Mouse (Mus musculus): Measurements from ENCODE around the gene Ccdc159. TPM values are rescaled to one million over a fixed set of nuclear protein-coding genes. Genes with fewer than 3 reads are reported as not detected.
A peak's percentile ranks its signal among the peaks of the same experiment; 100 is the strongest.

Ccdc159 gene
- polyA plus RNA-seq, 1 experiment from 2014 or later: 12.7 TPM

GRCm38 (mm10) chr9:21954635-21955034, 27.4 kb downstream of the Ccdc159 start:
- H3K4me3 ChIP-seq (ENCODE audit: low read depth, low read length): no peak overlapping the region

GRCm38 (mm10) chr9:21955225-21955569, 27.9 kb downstream of the Ccdc159 start:
- no peaks in the 10 kb centered on the region for H3K9me3 ChIP-seq (replicated peaks; ENCODE audit: control insufficient read depth, low read length, poor library complexity, severe bottlenecking)
- H3K36me3 ChIP-seq (ENCODE audit: control insufficient read depth, insufficient read depth, low read length): no peaks in the 10 kb centered on the region
- peaks cover 12% of the 10 kb centered on the region for H3K27me3 ChIP-seq (ENCODE audit: control insufficient read depth, insufficient read depth, low read depth, low read length)
- peak overlapping the region; percentile 36; the same call in 1 of the 2 replicates for H3K9ac ChIP-seq (ENCODE audit: low read depth, low read length)
- H3K4me1 ChIP-seq (ENCODE audit: control insufficient read depth, insufficient read depth, low read length): peaks cover 23% of the 10 kb centered on the region
- H3K4me3 ChIP-seq (ENCODE audit: low read depth, low read length): peak overlapping the region; percentile 59
- peak; percentile 63 for ATAC-seq
- WGBS: 3% methylated on average over 18 of the region's 18 CpGs
- H3K4me2 ChIP-seq (ENCODE audit: low read length): peak overlapping the region; percentile 71
- H3K27ac ChIP-seq (ENCODE audit: low read length): peak overlapping the region; percentile 89

More at GRCm38 (mm10) chr9:21954635-21955034, 27.4 kb downstream of the Ccdc159 start:
- no peaks in the 10 kb centered on the region for H3K9me3 ChIP-seq (replicated peaks; ENCODE audit: control insufficient read depth, low read length, poor library complexity, severe bottlenecking)
- no peak overlapping the region for H3K9ac ChIP-seq (ENCODE audit: low read depth, low read length)
- no peak overlapping the region for H3K27ac ChIP-seq (ENCODE audit: low read length)
- 71% methylated on average over 3 of the region's 3 CpGs for WGBS
- H3K27me3 ChIP-seq (ENCODE audit: control insufficient read depth, insufficient read depth, low read depth, low read length): peaks cover 6% of the 10 kb centered on the region
- peaks cover 23% of the 10 kb centered on the region for H3K4me1 ChIP-seq (ENCODE audit: control insufficient read depth, insufficient read depth, low read length)
- no peak overlapping the region for H3K4me2 ChIP-seq (ENCODE audit: low read length)
- ATAC-seq: no peak
- no peaks in the 10 kb centered on the region for H3K36me3 ChIP-seq (ENCODE audit: control insufficient read depth, insufficient read depth, low read length)

GRCm38 (mm10) chr9:21955570-21956281, 28.5 kb downstream of the Ccdc159 start, which contains the start of gene Swsap1:
TSS of gene Swsap1 (plus strand) at chr9:21955755.
- Histone ChIP-seq H3K9me3 (replicated peaks; ENCODE audit: control insufficient read depth, low read length, poor library complexity, severe bottlenecking) (no peaks in the 10 kb centered on the region), H3K9ac (ENCODE audit: low read depth, low read length) (peak within 1 kb of the TSS; percentile 81), H3K4me2 (ENCODE audit: low read length) (peak within 1 kb of the TSS; percentile 71), H3K27ac (ENCODE audit: low read length) (peak within 1 kb of the TSS; percentile 96), H3K36me3 (ENCODE audit: control insufficient read depth, insufficient read depth, low read length) (no peaks in the 10 kb centered on the region), H3K27me3 (ENCODE audit: control insufficient read depth, insufficient read depth, low read depth, low read length) (peaks cover 17% of the 10 kb centered on the region), H3K4me1 (ENCODE audit: control insufficient read depth, insufficient read depth, low read length) (peaks cover 25% of the 10 kb centered on the region), H3K4me3 (ENCODE audit: low read depth, low read length) (peak within 1 kb of the TSS; percentile 59)
- under 1% methylated on average over 52 of the region's 54 CpGs for WGBS
- ATAC-seq: peak; percentile 98

- Histone ChIP-seq H3K4me3 (ENCODE audit: low read depth, low read length) (no peak overlapping the region), H3K9ac (ENCODE audit: low read depth, low read length) (no peak overlapping the region), H3K4me2 (ENCODE audit: low read length) (no peak overlapping the region), H3K27me3 (ENCODE audit: control insufficient read depth, insufficient read depth, low read depth, low read length) (peaks cover 43% of the 10 kb centered on the region), H3K4me1 (ENCODE audit: control insufficient read depth, insufficient read depth, low read length) (peaks cover 35% of the 10 kb centered on the region), H3K9me3 (replicated peaks; ENCODE audit: control insufficient read depth, low read length, poor library complexity, severe bottlenecking) (no peaks in the 10 kb centered on the region), H3K27ac (ENCODE audit: low read length) (no peak overlapping the region), H3K36me3 (ENCODE audit: control insufficient read depth, insufficient read depth, low read length) (no peaks in the 10 kb centered on the region)
- ATAC-seq: no peak
- WGBS: 90% methylated on average over 5 of the region's 5 CpGs
Observed at GRCm38 (mm10) chr9:21958372-21958771, 31.1 kb downstream of the Ccdc159 start.

GRCm38 (mm10) chr9:21959244-21959643, 32.0 kb downstream of the Ccdc159 start:
- no peak for ATAC-seq

GRCm38 (mm10) chr9:21960135-21960534, 32.9 kb downstream of the Ccdc159 start:
- Histone ChIP-seq H3K36me3 (ENCODE audit: control insufficient read depth, insufficient read depth, low read length) (no peaks in the 10 kb centered on the region), H3K27me3 (ENCODE audit: control insufficient read depth, insufficient read depth, low read depth, low read length) (peaks cover 49% of the 10 kb centered on the region), H3K27ac (ENCODE audit: low read length) (no peak overlapping the region), H3K4me1 (ENCODE audit: control insufficient read depth, insufficient read depth, low read length) (peaks cover 23% of the 10 kb centered on the region), H3K4me3 (ENCODE audit: low read depth, low read length) (no peak overlapping the region), H3K9ac (ENCODE audit: low read depth, low read length) (no peak overlapping the region), H3K9me3 (replicated peaks; ENCODE audit: control insufficient read depth, low read length, poor library complexity, severe bottlenecking) (no peaks in the 10 kb centered on the region), H3K4me2 (ENCODE audit: low read length) (no peak overlapping the region)
- ATAC-seq: no peak
- 54% methylated on average over 9 of the region's 9 CpGs for WGBS

More at GRCm38 (mm10) chr9:21959244-21959643, 32.0 kb downstream of the Ccdc159 start:
- Histone ChIP-seq H3K4me2 (ENCODE audit: low read length) (no peak overlapping the region), H3K9ac (ENCODE audit: low read depth, low read length) (no peak overlapping the region), H3K27ac (ENCODE audit: low read length) (no peak overlapping the region), H3K4me3 (ENCODE audit: low read depth, low read length) (no peak overlapping the region), H3K9me3 (replicated peaks; ENCODE audit: control insufficient read depth, low read length, poor library complexity, severe bottlenecking) (no peaks in the 10 kb centered on the region), H3K27me3 (ENCODE audit: control insufficient read depth, insufficient read depth, low read depth, low read length) (peaks cover 49% of the 10 kb centered on the region), H3K36me3 (ENCODE audit: control insufficient read depth, insufficient read depth, low read length) (no peaks in the 10 kb centered on the region), H3K4me1 (ENCODE audit: control insufficient read depth, insufficient read depth, low read length) (peaks cover 28% of the 10 kb centered on the region)
- 93% methylated on average over 7 of the region's 7 CpGs for WGBS

GRCm38 (mm10) chr9:21960558-21961208, 33.4 kb downstream of the Ccdc159 start:
- peaks cover 49% of the 10 kb centered on the region for H3K27me3 ChIP-seq (ENCODE audit: control insufficient read depth, insufficient read depth, low read depth, low read length)
- no peak overlapping the region for H3K4me2 ChIP-seq (ENCODE audit: low read length)
- no peak overlapping the region for H3K9ac ChIP-seq (ENCODE audit: low read depth, low read length)
- no peaks in the 10 kb centered on the region for H3K36me3 ChIP-seq (ENCODE audit: control insufficient read depth, insufficient read depth, low read length)
- ATAC-seq: no peak
- no peak overlapping the region for H3K27ac ChIP-seq (ENCODE audit: low read length)
- no peaks in the 10 kb centered on the region for H3K9me3 ChIP-seq (replicated peaks; ENCODE audit: control insufficient read depth, low read length, poor library complexity, severe bottlenecking)
- peaks cover 23% of the 10 kb centered on the region for H3K4me1 ChIP-seq (ENCODE audit: control insufficient read depth, insufficient read depth, low read length)
- WGBS: 9% methylated on average over 26 of the region's 26 CpGs
- H3K4me3 ChIP-seq (ENCODE audit: low read depth, low read length): no peak overlapping the region; the same call in 1 of the 2 replicates

GRCm38 (mm10) chr9:21961366-21961980, 34.2 kb downstream of the Ccdc159 start:
- Histone ChIP-seq H3K27me3 (ENCODE audit: control insufficient read depth, insufficient read depth, low read depth, low read length) (peaks cover 49% of the 10 kb centered on the region), H3K4me3 (ENCODE audit: low read depth, low read length) (peak overlapping the region; percentile 39), H3K36me3 (ENCODE audit: control insufficient read depth, insufficient read depth, low read length) (no peaks in the 10 kb centered on the region), H3K27ac (ENCODE audit: low read length) (no peak overlapping the region), H3K4me2 (ENCODE audit: low read length) (peak overlapping the region; percentile 77), H3K9me3 (replicated peaks; ENCODE audit: control insufficient read depth, low read length, poor library complexity, severe bottlenecking) (no peaks in the 10 kb centered on the region), H3K4me1 (ENCODE audit: control insufficient read depth, insufficient read depth, low read length) (peaks cover 19% of the 10 kb centered on the region), H3K9ac (ENCODE audit: low read depth, low read length) (0 out of 2 replicates have a peak overlapping the region, but pooled peaks have one; percentile 30)
- WGBS: 1% methylated on average over 35 of the region's 35 CpGs
- no peak for ATAC-seq
